Mouse (Mus musculus) ovary, adult 2 months (tissue): ENCODE data around the gene Scaf8. TPM values are rescaled to one million over a fixed set of nuclear protein-coding genes. Genes with fewer than 3 reads are reported as not detected.

Experiments used
- polyA plus RNA-seq: library from polyadenylated mRNA; depleted of rRNA; stranded (reverse); fragments of >200 nt; gene quantifications from 2 replicates; pipeline ENCODE4 v1.2.3, GENCODE M21; 2012; rRNA removed

Scaf8 gene
- 33.6 and 38.7 TPM in 2 replicates for polyA plus RNA-seq

GRCm38 (mm10) chr17:3114720-3115379 is at the start of gene Scaf8:
Scaf8 (plus strand) TSS chr17:3114972.

Other genes starting within 250 kb of the Scaf8 start
- 4.2 and 4.6 TPM in 2 replicates for gene Tiam2, start 211.6 kb downstream of the Scaf8 start, polyA plus RNA-seq